Mouse (Mus musculus) olfactory bulb, adult 2 months (tissue): ENCODE measurements around the gene Dusp10. TPM values are rescaled to one million over a fixed set of nuclear protein-coding genes. Genes with fewer than 3 reads are reported as not detected.

Experiments used
- H3K27ac ChIP-seq: fragments of 200-500 bp; 2 replicates; pipeline ENCODE4 v1.5.1; 2012; ENCODE audit warnings: low read depth, low read length; ENCODE audit not compliant: insufficient read depth
- H3K4me1 ChIP-seq: fragments of 200-500 bp; 2 replicates; pipeline ENCODE4 v1.6.1; 2012; ENCODE audit warnings: low read length; ENCODE audit not compliant: control insufficient read depth, insufficient read depth
- H3K4me3 ChIP-seq: fragments of 200-500 bp; 2 replicates; pipeline ENCODE4 v1.5.1; 2012; ENCODE audit warnings: mild to moderate bottlenecking, low read depth, low read length, moderate library complexity; ENCODE audit not compliant: insufficient read depth
- CTCF ChIP-seq: fragments of 200-500 bp; IDR thresholded peaks from 2 replicates; pipeline ENCODE4 v1.5.1; 2012; ENCODE audit warnings: low read depth, mild to moderate bottlenecking, low read length, moderate library complexity; ENCODE audit not compliant: insufficient read depth
- POLR2A ChIP-seq: fragments of 200-500 bp; IDR thresholded peaks from 2 replicates; pipeline ENCODE4 v1.6.1; 2012; ENCODE audit warnings: mild to moderate bottlenecking, low read depth, low read length, moderate library complexity; ENCODE audit not compliant: insufficient read depth
- WGBS: fragments of 180-500 bp; shearing (Covaris S2); methylation state at CpG from one replicate; pipeline ENCODE4 v1.1.7; 2018; 5-methylcytosine and 5-hydroxymethylcytosine counted together
- polyA plus RNA-seq: library from polyadenylated mRNA; stranded (reverse); fragments of >200 nt; gene quantifications from 2 replicates; pipeline ENCODE4 v1.2.4, GENCODE M21; 2012; ENCODE audit warnings: low replicate concordance; ENCODE audit not compliant: missing spikeins, insufficient read depth, insufficient read length

Gene Dusp10
- polyA plus RNA-seq, 1 experiment, result not detected

DNA sequence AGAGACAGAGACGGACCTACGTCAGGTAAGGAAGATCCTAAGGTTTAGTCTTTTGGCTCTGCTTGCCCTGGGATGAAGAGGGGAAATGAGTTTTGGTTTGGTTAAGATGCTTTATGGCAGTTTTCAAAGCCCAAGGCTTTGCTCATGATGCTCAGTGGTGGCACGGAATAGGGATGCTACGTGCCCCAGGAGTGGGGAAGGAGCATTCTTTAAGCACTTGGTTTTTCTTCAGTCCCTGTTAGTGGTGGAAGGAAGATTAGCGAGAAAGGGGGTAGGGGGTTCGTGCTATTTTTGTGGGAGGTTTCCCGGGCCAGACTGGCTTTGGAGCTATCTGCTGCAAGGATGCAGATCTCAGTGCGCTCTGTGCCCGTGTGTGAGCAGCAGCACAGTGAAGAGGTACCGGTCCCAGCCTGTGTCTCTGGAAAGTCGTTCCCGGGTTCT lies 21.7 kb downstream of the Dusp10 start:
- Histone ChIP-seq H3K4me1 (peaks cover 12% of the 10 kb centered on the region), H3K27ac (peak overlapping the region; percentile 50), H3K4me3 (peak overlapping the region; percentile 73)
- TF ChIP-seq CTCF (no peak), POLR2A (no peak)
- WGBS, result 1% methylated on average over 12 of the region's 12 CpGs

DNA sequence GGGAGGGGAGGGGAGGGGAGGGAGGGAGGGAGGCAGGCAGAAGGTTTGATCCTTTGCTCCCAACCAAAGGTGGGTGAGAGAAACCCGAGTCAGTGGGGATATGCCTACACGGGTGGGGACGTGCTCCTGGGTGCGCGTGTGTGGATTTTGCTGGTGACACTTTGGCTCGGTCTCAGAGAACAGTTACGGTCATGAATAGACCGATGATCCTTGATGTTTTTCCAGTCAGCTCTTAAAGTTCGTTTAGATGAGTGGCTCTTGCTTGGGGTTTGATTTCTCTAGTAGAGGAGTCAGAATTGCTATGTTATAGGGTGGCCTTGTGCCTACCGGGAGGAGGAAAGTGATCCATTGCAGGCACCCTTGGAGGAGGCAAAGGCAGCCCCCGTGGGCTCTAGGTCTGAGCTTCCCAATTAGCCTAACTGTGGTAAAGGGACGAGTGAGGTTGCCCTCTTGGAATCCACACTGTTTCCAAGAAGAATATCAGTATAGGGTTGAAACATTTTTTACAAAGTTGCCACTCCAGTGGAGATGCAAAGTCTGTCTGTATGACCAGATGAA lies 22.3 kb downstream of the Dusp10 start:
- 6% methylated on average over 12 of the region's 12 CpGs for WGBS
- TF ChIP-seq CTCF, result no peak
- TF ChIP-seq POLR2A, result no peak
- no peak overlapping the region for H3K27ac ChIP-seq

GRCm38 (mm10) chr1:184037802-184038201 lies 24.7 kb downstream of the Dusp10 start:
- peaks cover 25% of the 10 kb centered on the region for H3K4me1 ChIP-seq
- no peak overlapping the region for H3K27ac ChIP-seq
- no peak overlapping the region for H3K4me3 ChIP-seq
- 95% methylated on average over 4 of the region's 4 CpGs for WGBS
- TF ChIP-seq CTCF, result no peak
- TF ChIP-seq POLR2A, result no peak

More for the DNA sequence above, 22.3 kb downstream of the Dusp10 start:
- peak overlapping the region; percentile 45 for H3K4me3 ChIP-seq
- peaks cover 12% of the 10 kb centered on the region for H3K4me1 ChIP-seq

DNA sequence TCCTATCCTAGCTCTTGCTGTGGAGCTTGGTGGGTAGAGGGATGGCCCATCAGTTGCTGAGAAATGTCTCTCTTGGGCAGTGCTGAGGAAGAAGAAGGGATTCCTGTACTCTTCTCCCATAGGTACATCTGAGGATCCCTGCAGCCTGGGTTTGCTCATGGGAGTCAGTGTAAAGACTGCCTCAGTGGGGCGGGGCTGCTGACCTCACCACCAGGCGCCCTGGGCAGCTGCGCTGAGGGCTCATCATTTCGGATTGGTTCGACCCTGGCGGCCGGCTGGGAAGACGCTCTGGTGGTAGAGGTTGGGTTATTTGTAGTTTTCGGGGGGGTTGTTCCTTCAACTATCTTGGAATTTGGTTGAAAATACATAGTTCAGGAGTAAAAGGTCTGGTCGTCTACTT lies 26.2 kb downstream of the Dusp10 start:
- Histone ChIP-seq H3K4me3 (no peak overlapping the region), H3K27ac (no peak overlapping the region), H3K4me1 (peaks cover 22% of the 10 kb centered on the region)
- WGBS, result 97% methylated on average over 10 of the region's 10 CpGs
- no peak for TF ChIP-seq CTCF
- no peak for TF ChIP-seq POLR2A

GRCm38 (mm10) chr1:184040181-184040580 lies 27.1 kb downstream of the Dusp10 start:
- no peak overlapping the region for H3K4me3 ChIP-seq
- 90% methylated on average over 11 of the region's 11 CpGs for WGBS
- no peak for TF ChIP-seq CTCF
- TF ChIP-seq POLR2A, result no peak
- H3K4me1 ChIP-seq, result peaks cover 22% of the 10 kb centered on the region
- H3K27ac ChIP-seq, result no peak overlapping the region

- Histone ChIP-seq H3K27ac (no peak overlapping the region), H3K4me1 (peaks cover 22% of the 10 kb centered on the region), H3K4me3 (no peak overlapping the region)
- WGBS, result 88% methylated on average over 1 of the region's 1 CpGs
- TF ChIP-seq POLR2A (no peak), CTCF (no peak)
These were observed 27.8 kb downstream of the Dusp10 start for GRCm38 (mm10) chr1:184040906-184041305.

DNA sequence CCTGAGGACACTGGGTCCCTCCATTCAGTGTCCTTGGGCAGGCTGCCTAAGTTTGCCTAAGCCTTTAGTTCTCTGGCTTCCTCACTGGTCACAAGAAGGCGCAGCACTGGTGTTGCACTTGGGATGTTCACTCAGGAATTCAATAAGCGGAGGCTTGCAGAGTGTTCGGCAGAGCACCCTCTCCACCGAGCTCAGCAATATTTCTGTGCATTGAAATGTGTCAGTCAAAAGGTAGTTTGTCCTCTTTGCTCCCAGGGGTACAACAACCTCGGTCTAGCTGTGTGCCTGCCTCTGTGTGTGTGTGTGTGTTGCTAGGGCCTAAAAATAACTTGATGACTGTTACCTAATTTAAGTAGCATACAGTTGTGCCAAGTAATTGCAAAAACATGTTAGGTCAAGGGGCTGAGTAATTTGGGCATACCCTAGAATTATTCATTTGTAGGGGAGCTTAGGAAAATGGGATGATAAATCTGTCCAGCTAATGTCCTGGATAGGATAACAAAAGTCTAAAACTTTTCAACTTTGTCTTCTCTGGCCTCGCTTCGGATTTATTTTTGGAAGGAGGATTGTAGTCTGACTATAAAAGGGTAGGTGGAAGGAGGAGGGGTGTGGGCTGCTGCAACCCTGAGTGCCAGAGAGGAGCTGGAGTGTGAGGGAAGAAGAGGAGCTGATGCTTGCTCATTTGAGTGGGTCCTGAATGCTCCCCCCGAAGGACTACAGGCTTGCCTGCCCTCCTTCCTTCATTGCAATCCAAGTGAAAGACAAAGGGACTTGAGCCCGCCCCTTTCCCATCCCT lies 28.9 kb downstream of the Dusp10 start:
- peaks cover 20% of the 10 kb centered on the region for H3K4me1 ChIP-seq
- WGBS, result 58% methylated on average over 9 of the region's 9 CpGs
- no peak overlapping the region for H3K4me3 ChIP-seq
- H3K27ac ChIP-seq, result no peak overlapping the region
- no peak for TF ChIP-seq CTCF
- no peak for TF ChIP-seq POLR2A

GRCm38 (mm10) chr1:184042745-184043144 lies 29.6 kb downstream of the Dusp10 start:
- H3K27ac ChIP-seq, result no peak overlapping the region
- TF ChIP-seq POLR2A, result no peak
- TF ChIP-seq CTCF, result no peak
- no peak overlapping the region for H3K4me3 ChIP-seq
- 72% methylated on average over 9 of the region's 9 CpGs for WGBS
- peaks cover 17% of the 10 kb centered on the region for H3K4me1 ChIP-seq

DNA sequence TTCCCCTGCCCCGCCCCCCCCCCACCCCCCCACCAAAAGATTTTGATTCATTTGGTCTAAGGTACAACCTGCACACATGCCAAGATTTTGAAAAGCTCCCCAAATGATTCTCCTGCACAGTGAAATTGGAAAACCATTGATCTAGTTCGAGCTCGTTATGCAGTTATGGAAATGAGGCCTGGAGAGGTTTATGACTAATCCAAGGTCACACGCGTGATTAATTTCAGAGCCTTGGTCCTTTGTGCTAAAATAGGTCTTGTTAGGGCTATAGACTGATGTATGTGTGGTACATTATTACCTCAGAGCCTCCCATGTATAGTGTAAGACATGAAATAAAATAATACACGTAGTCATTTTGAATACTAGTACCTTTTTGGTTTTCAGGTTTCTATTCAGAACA lies 30.3 kb downstream of the Dusp10 start:
- Histone ChIP-seq H3K4me1 (peaks cover 18% of the 10 kb centered on the region), H3K27ac (no peak overlapping the region), H3K4me3 (no peak overlapping the region)
- TF ChIP-seq POLR2A (no peak), CTCF (no peak)
- WGBS, result 84% methylated on average over 6 of the region's 6 CpGs
